Mouse (Mus musculus) forebrain, postnatal 0 days (tissue): ENCODE results near the gene Dnah6. TPM values are rescaled to one million over a fixed set of nuclear protein-coding genes. Genes with fewer than 3 reads are reported as not detected.

Experiments
- ATAC-seq: fragments of 200-750 bp; cut with Nextera tagmentation; 2 replicates; pipeline ENCODE4 v1.8.0; 2017; ENCODE audit warnings: mild to moderate bottlenecking, moderate library complexity
- DNase-seq: peaks from one replicate; pipeline ENCODE4 v3.0.0-alpha.2; 2015
- H3K27ac ChIP-seq: fragments of 300-500 bp; sonication (generic); 2 replicates; pipeline ENCODE4 v1.5.1; 2014; ENCODE audit warnings: low read depth, mild to moderate bottlenecking, antibody characterized with exemption, low read length, moderate library complexity, mixed read lengths
- H3K27me3 ChIP-seq: fragments of 300-500 bp; sonication (generic); 2 replicates; pipeline ENCODE4 v1.6.1; 2014; ENCODE audit warnings: mild to moderate bottlenecking, low read length, mixed read lengths; ENCODE audit not compliant: insufficient read depth
- H3K36me3 ChIP-seq: fragments of 300-500 bp; sonication (generic); 2 replicates; pipeline ENCODE4 v1.6.1; 2014; ENCODE audit warnings: mild to moderate bottlenecking, moderate library complexity; ENCODE audit not compliant: insufficient read depth
- H3K4me1 ChIP-seq: fragments of 300-500 bp; sonication (generic); 2 replicates; pipeline ENCODE4 v1.6.1; 2014; ENCODE audit warnings: antibody characterized with exemption; ENCODE audit not compliant: insufficient read depth
- H3K4me2 ChIP-seq: fragments of 300-500 bp; sonication (generic); 2 replicates; pipeline ENCODE4 v1.6.1; 2014; ENCODE audit warnings: low read depth, mild to moderate bottlenecking, moderate library complexity
- H3K4me3 ChIP-seq: fragments of 300-500 bp; sonication (generic); 2 replicates; pipeline ENCODE4 v1.5.1; 2014; ENCODE audit warnings: low read depth, low read length, mixed read lengths
- H3K9ac ChIP-seq: fragments of 300-500 bp; sonication (generic); 2 replicates; pipeline ENCODE4 v1.6.1; 2014; ENCODE audit warnings: mild to moderate bottlenecking
- H3K9me3 ChIP-seq: fragments of 300-500 bp; sonication (generic); 2 replicates; pipeline ENCODE4 v1.6.1; 2016; ENCODE audit warnings: low read length
- CTCF ChIP-seq: sonication (generic); IDR thresholded peaks from 2 replicates; pipeline ENCODE4 v1.5.1; 2016; ENCODE audit warnings: antibody characterized with exemption, control low read depth, low read depth
- WGBS: fragments of 180-500 bp; shearing (Covaris S2); extraction: QIAGEN DNeasy Blood & Tissue Kit; methylation state at CpG from one replicate; pipeline ENCODE4 v1.1.7; 2014; 5-methylcytosine and 5-hydroxymethylcytosine counted together
- polyA plus RNA-seq: library from polyadenylated mRNA; unstranded; fragments of >200 nt; fragmentation: Nextera tagmentation; extraction: Ambion mirVana; gene quantifications from 2 replicates; pipeline ENCODE4 v1.2.1, GENCODE M21; 2015
- total RNA-seq: library from RNA; depleted of rRNA; stranded (reverse); fragments of >200 nt; gene quantifications from 2 replicates; pipeline ENCODE4 v1.2.3, GENCODE M21; 2014; rRNA removed

The Dnah6 gene
- total RNA-seq (1.1 and 1.8 TPM in 2 replicates), polyA plus RNA-seq (0.16 and 0.44 TPM in 2 replicates)

GRCm38 (mm10) chr6:73221189-73221957 lies at the start of gene Dnah6:
Dnah6 (minus strand) TSS chr6:73221651.
- Histone ChIP-seq H3K27ac (peak within 1 kb of the TSS; percentile 67), H3K9me3 (no peaks in the 10 kb centered on the region), H3K4me2 (peak within 1 kb of the TSS; percentile 59), H3K4me1 (peaks cover 4% of the 10 kb centered on the region; the same call in 1 of the 2 replicates), H3K27me3 (no peaks in the 10 kb centered on the region), H3K36me3 (no peaks in the 10 kb centered on the region), H3K9ac (peak within 1 kb of the TSS; percentile 48), H3K4me3 (peak within 1 kb of the TSS; percentile 39)
- no peak for TF ChIP-seq CTCF
- WGBS = 31% methylated on average over 25 of the region's 25 CpGs
- DNase-seq = peak; percentile 95
- peak; percentile 99 for ATAC-seq

- no peak overlapping the region for H3K4me2 ChIP-seq
- H3K4me1 ChIP-seq = no peaks in the 10 kb centered on the region
- H3K9me3 ChIP-seq = no peaks in the 10 kb centered on the region
- 98% methylated on average over 3 of the region's 3 CpGs for WGBS
- no peak for DNase-seq
- H3K27me3 ChIP-seq = no peaks in the 10 kb centered on the region
- no peak for ATAC-seq
- peaks cover 74% of the 10 kb centered on the region for H3K36me3 ChIP-seq
- H3K4me3 ChIP-seq = no peak overlapping the region
- no peak overlapping the region for H3K27ac ChIP-seq
- TF ChIP-seq CTCF = no peak
- H3K9ac ChIP-seq = no peak overlapping the region
Measured at GRCm38 (mm10) chr6:73269374-73269773, 47.9 kb upstream of the Dnah6 start.

- no peak overlapping the region for H3K4me2 ChIP-seq
- no peak overlapping the region for H3K27ac ChIP-seq
- peaks cover 79% of the 10 kb centered on the region for H3K36me3 ChIP-seq
- no peak for TF ChIP-seq CTCF
- no peak overlapping the region for H3K4me3 ChIP-seq
- H3K9ac ChIP-seq = no peak overlapping the region
- no peak for ATAC-seq
- no peaks in the 10 kb centered on the region for H3K9me3 ChIP-seq
- H3K27me3 ChIP-seq = no peaks in the 10 kb centered on the region
- no peak for DNase-seq
- H3K4me1 ChIP-seq = no peaks in the 10 kb centered on the region
- WGBS = 96% methylated on average over 8 of the region's 8 CpGs
Measured at GRCm38 (mm10) chr6:73267738-73268311, 46.4 kb upstream of the Dnah6 start.

DNA sequence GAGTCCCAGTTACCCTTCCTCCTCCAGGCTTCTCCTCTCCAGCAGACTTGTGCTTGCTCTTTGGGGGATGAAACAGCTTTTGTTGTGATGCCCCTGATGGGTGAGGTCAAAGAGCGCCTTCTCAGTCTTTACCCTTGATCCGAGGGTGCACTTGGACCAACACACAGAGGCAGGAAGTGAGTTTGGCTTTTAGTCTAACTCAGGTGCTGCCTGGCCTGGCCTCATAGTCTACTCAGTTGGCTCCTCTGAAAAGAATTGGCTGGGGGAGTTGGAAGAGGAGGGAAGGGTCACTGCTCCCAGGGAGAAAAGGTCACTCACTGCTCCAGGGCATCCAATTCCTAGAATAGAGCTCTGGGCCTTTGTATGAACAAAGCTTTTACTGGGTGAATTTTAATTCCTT lies 43.4 kb upstream of the Dnah6 start:
- WGBS = 31% methylated on average over 2 of the region's 2 CpGs
- Histone ChIP-seq H3K4me3 (no peak overlapping the region), H3K27me3 (no peaks in the 10 kb centered on the region), H3K36me3 (peaks cover 69% of the 10 kb centered on the region), H3K9me3 (no peaks in the 10 kb centered on the region), H3K9ac (no peak overlapping the region), H3K27ac (no peak overlapping the region), H3K4me1 (no peaks in the 10 kb centered on the region), H3K4me2 (no peak overlapping the region)
- no peak for ATAC-seq
- TF ChIP-seq CTCF = no peak
- DNase-seq = no peak

GRCm38 (mm10) chr6:73260110-73260509 lies 38.7 kb upstream of the Dnah6 start:
- peak; percentile 65 for ATAC-seq
- WGBS = 73% methylated on average over 6 of the region's 6 CpGs
- no peak for TF ChIP-seq CTCF
- Histone ChIP-seq H3K9me3 (no peaks in the 10 kb centered on the region), H3K9ac (no peak overlapping the region), H3K27me3 (no peaks in the 10 kb centered on the region), H3K4me3 (no peak overlapping the region), H3K4me2 (no peak overlapping the region), H3K4me1 (no peaks in the 10 kb centered on the region), H3K36me3 (peaks cover 60% of the 10 kb centered on the region), H3K27ac (no peak overlapping the region)
- peak; percentile 29 for DNase-seq

DNA sequence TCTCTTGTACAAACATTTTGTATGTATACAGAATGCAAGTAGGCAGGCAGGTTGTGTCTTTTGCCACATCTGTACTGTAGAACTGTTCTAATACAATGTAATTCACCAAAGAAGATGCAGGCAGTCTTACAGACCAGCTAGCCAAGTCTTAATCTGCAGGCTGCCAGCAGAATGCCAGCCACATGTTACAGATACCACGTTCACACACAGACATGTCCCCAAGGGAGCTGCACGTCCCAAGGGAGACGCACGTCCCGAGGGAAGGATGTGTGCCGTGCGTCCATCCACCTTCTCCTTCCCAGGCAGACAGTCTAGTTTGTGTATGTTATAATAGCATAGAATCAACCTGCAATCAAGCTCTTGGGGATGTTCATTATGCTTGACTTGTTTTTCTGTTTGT lies 35.6 kb upstream of the Dnah6 start:
- DNase-seq (no peak), ATAC-seq (no peak)
- Histone ChIP-seq H3K36me3 (peaks cover 38% of the 10 kb centered on the region), H3K4me1 (no peaks in the 10 kb centered on the region), H3K4me3 (no peak overlapping the region), H3K9me3 (no peaks in the 10 kb centered on the region), H3K4me2 (no peak overlapping the region), H3K9ac (no peak overlapping the region), H3K27me3 (no peaks in the 10 kb centered on the region), H3K27ac (no peak overlapping the region)
- WGBS = 95% methylated on average over 7 of the region's 7 CpGs
- no peak for TF ChIP-seq CTCF
